Mouse (Mus musculus): ENCODE results near the gene Fdps.

Gene Fdps

DNA sequence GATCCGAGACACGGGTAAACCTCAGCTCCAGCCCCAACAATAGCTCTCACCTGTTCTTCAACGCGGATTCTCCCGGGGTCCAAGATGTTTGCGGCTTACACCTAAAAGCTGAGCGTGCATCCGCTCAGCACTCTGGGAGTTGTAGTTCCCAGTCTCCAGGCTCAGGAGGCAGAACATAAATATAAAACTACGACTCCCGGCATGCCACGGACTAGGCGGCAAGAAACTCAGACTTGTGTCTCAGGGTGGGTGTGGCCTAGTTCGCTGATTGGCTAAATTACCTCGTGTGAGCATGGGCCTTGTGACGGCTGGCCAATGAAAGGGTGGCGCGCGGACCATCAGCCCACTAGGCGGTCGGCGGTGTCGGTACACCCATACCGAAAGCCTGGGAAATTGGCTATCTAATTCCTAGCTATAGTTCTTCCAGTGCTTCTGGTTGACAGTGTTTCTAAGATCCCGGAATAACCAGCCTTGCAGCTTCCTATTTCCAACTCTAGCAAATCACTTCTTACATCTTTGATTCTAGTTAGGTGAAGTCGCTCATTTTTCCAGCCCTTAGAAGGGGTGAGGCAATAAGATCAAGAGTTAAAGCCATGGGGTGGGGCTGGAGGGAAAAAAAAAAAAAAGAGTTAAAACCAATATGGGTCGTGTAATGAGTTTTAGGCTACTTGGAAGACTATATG, at the start of gene Fdps:
Gene Fdps, minus strand, starts transcription at position 148 of the 683 bp plus-strand sequence.
- DNase-seq = peak; percentile 96

DNA sequence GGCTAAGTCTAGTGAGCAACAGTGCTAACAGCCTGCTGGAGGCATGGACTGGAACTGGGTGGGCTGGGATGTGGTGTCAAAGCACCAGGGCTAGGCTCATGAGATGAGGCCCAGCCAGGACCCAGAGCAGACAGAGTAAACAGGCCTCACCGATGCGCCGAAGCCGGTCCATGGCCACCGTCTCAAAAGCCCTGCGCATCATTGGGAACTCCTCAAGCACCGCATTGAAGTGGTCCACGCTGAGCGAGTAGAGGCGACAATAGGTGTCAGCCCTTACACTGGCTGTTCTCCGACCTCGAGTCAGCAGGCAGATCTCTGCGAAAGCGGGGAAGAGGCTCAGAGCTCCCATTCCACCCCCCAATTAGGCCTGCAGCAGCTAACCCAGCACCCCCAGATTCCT, 46.8 kb upstream of the Fdps start:
- DNase-seq = no peak

DNA sequence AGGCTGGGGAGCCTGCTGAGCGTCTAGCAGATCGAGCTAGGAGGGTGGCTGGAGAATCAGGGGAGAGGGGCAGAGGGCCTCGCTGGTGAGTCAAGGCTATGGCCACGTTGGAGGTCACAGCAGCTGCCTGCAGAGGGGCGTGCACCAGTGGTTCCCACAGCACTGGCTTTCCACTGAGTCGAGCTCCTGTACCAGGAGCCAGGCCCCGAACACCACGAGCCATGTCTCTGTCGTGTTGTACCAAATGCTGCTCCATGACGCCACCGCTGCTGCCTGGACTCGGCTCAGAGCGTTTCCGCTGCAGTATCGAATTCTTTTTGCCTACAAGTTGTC, 46.2 kb upstream of the Fdps start:
- no peak for DNase-seq

- DNase-seq = no peak
Observed at GRCm38 (mm10) chr3:89147101-89147978, 45.6 kb upstream of the Fdps start.

- DNase-seq = no peak
Observed at GRCm38 (mm10) chr3:89145566-89145965, 43.8 kb upstream of the Fdps start.

DNA sequence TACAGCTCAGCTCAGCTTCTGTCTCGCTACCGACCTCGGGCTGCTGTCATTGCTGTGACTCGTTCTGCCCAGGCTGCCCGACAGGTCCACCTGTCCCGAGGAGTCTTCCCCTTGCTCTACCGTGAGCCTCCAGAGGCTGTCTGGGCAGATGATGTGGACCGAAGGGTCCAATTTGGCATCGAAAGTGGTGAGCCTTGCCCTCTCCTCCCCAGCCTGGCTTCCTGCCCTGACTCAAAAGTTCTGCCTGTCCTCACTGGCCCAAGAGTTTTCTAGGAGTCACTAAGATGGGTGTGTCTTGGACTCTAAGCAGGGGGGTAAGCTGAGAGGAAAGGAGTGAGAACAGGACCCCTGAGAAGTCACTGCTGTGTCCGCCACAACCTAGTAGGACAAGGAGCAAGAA, 43.1 kb upstream of the Fdps start:
- DNase-seq = no peak

GRCm38 (mm10) chr3:89136365-89136764, 34.6 kb upstream of the Fdps start:
- no peak for DNase-seq

DNA sequence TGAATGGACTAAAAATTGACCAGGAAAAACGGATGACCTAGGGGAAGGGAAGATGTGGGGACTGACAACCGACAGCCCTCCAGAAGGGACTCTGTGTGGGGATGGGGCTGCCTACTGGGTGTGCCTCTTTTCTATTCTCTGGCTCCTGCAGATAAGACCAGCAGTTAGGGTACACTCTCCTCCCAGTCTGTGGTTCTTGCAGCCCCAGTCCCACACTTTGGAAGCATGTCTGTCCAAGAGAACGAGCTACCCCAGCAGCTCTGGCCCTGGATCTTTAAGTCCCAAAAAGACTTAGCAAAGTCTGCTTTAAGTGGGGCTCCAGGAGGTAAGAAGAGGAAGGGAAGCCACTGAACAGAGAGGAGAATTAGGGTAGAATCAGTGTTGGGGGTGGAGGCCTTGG, 34.2 kb upstream of the Fdps start, which contains the start of gene Pklr:
Gene Pklr, plus strand, starts transcription at position 185 of the 400 bp plus-strand sequence.
- no peak for DNase-seq

DNA sequence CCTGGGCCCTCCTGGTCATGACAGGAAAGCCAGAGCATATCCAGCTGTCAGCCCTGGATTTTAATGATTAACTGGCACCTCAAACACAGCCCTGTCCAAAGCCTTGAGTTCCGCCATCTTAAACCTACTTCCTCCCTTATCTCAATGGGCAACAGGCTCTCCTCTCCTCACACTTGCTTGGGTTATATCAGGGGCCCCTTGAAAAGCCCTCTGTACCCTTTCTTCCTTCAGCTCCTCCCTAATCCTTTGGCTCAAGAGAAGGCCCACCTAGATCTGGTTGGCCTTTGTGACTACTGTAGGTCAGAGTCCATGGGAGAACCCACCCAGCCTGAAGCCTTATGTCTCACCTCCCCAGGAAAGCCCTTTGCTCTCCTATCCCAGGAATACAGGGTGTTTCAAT, 32.0 kb upstream of the Fdps start:
- DNase-seq = no peak

DNA sequence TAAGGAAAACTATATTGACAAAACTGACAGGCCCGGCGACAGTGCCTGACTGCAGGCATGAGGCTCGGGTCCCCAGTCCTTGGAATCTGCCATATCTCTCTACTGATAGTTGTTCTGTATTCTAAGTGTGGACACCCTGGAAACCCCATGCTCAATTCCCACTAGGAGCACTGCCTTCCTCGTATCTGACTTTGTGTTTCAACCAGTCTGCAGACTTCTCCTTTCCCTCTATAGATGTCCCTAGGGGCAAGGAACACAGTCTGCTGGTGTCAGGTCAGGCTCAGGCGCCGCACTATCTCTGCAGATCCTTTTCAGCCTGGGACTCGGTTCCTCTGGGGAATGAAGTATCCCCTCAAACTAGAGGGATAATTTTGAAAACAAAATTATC, 31.3 kb upstream of the Fdps start:
- DNase-seq = no peak

DNA sequence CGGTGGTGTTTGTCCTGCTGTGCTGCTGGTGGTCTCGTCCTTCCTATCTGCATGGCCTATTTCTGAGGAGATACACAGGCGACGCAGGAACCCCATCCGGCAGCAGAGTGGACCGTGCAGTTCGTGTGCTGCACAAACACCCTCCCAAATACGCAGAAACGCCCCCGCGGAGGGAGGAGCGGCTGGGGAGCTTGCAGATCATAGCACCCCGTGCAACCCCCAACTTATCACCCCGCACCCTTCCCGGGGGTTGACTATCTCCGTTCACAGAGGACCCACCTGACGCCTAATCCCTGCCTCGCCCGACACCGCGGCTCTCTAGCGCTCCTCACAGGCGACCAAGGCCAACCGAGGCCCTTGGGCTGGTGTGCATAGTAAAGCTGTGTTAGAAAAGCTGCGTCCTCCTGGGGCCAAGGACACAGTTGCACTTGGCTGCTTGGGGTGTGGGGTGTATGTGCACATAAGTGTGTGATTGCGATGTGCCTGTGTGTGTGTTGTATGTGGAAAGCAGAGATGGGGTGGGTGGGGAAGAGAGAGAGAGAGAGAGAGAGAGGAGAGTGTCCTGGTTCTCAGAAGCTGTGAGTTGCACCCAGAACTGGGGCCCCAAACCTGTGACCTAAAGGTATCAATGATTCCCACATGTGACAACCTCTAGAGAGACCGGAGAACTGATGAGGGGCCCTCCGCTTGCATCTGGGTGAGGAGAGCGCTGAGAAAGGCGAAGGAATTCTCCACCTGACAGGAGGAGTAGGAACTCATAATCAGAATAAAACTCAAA, 30.7 kb upstream of the Fdps start:
- peak; percentile 51 for DNase-seq

- DNase-seq = no peak
Observed at GRCm38 (mm10) chr3:89131816-89132215, 30.1 kb upstream of the Fdps start.

- no peak for DNase-seq
Observed at GRCm38 (mm10) chr3:89129908-89130307, 28.1 kb upstream of the Fdps start.

- no peak for DNase-seq
Observed at GRCm38 (mm10) chr3:89125981-89126380, 24.2 kb upstream of the Fdps start.

GRCm38 (mm10) chr3:89124241-89124640, 22.5 kb upstream of the Fdps start:
- DNase-seq = no peak

DNA sequence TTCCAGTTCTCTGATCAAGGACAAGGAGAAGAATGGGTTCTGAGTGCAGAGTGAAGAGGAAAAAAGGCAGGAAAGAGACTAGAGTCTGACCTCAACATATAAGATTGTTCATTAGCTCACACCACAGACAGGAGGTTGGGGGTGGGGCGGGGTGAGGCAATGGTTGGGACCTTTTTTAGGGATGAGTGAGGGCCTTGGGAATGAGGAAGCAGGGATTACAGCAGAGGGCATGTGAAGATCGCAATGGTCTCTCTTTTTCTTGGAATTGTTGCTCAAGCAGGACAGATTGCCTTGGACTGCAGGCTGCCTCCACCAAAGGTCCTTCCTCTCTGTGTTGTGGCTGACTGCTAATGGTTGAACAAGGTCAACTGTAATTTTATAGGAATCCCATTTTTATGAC, 21.6 kb upstream of the Fdps start:
- DNase-seq = no peak

GRCm38 (mm10) chr3:89115522-89115921, 13.8 kb upstream of the Fdps start:
- DNase-seq = no peak

- DNase-seq = no peak
Observed at GRCm38 (mm10) chr3:89113058-89113457, 11.3 kb upstream of the Fdps start.

DNA sequence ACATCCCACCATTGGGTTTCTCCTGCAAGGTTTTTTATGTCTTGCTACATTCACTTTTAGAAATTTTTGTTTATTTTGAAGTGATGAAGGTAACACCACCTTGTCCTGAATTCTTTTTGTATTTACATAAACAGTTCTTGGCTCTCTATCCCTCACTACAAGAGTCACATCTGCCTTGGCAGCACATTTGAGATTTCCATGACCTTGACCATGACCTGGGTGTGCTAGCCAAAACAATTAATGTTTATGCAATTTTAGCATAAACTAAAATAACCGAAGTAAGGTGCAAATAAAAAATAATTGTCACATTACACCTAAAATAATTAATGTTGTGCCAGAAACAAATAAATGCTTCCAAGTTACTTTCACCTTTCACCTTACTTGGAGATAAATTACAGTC, 6.4 kb upstream of the Fdps start:
- DNase-seq = no peak

DNA sequence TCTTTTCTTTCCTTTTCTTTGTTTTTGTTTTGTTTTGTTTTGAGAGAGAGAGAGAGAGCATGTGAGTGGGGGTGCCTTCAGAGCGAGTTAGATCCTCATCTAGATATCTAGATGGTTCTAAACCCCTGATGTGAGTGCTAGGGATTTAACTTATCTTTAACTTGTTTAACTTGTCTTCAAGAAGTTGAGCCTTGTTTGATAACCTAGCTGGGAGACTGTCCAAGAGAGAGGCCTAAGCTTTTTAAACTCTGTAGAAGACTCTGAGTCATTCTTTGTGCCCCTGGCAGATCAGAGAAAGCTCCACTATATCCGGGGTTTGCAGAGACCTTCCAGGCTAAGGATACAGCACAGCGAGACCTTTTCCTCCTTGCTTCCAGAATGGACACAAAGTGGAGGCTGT, 5.8 kb upstream of the Fdps start:
- DNase-seq = no peak

DNA sequence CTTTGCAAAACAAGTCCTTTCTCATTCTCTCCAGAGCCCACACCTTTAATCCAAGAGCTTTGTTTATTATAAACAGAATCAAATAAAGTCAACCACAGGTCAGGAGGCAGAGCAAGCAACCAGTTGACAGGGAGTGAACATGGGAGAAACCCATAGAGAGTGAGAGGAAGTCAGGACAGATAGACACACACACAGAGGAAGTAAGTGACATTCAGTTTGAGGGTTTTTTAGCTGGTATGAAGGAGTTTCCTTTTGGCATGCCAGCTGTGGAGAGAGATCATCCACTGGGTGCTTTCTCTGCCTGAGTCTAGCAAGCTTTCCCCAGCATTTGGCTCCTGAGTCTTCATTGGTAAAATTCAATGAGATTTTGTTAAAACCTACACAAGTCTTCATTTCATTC, 5.1 kb upstream of the Fdps start:
- no peak for DNase-seq

DNA sequence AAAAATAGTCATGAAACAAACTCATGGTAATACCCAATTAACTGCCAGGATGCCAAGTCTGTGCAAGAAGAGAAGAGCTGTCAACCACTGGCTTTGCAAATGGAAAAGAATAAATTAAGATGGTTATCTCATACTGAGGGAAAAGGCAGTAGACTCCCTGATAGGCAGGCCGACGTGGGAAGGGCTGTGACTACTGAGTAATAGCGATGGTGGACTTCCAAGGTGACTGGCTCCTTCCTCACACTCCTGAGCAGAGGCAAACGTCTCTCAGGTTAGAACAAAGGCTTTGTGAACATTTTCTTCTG, 1.5 kb upstream of the Fdps start:
- DNase-seq = no peak

- no peak for DNase-seq
Observed at GRCm38 (mm10) chr3:89102495-89103290, 934 bp upstream of the Fdps start.
